14 mouse cellular contexts compared by ENCODE assay signal in the genomic region with DNA sequence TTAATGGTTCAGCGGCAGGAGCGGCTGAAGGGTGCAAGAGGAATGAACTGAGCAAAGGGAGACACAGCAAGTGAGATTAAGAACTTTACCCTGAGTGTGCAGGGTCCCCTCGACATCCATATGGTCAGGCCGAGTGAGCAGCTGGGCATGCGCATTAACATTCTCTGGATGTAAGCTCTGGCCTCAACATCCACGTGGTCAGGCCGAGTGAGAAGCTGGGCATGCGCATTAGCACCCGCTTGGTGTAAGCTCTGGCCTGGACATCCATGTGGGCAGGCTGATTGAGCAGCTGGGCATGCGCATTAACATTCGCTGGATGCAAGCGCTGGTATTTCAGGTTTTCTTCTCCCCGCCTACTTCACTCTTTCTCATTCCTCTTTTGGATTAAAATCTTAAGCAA. TPM values are rescaled to one million over a fixed set of nuclear protein-coding genes. Genes with fewer than 3 reads are reported as not detected.
DNase-seq lines count a peak whose midpoint lies in the region; ATAC-seq lines count a peak whose summit lies in the region.
"Had no signal": no experiment of that assay in that cellular context is flagged by ENCODE, and none has a peak within 500 bp of the region (broad histone marks: within the 10 kb centered on the region; RNA-seq: fewer than 3 reads in every experiment).

No protein-coding gene starts in this region.

- no peak overlapping the region for H3K27ac ChIP-seq in forebrain, embryonic 12.5 days
- no peak overlapping the region for H3K27ac ChIP-seq in forebrain, embryonic 11.5 days (ENCODE audit: low read depth, low read length)

- ATAC-seq in forebrain, embryonic 12.5 days (ENCODE audit: low FRiP score), result peak; percentile 41; the same call in 1 of the 2 replicates
- ATAC-seq in forebrain, embryonic 11.5 days (replicated peaks; ENCODE audit: low FRiP score), result no peak

- H3K4me2 ChIP-seq in forebrain, embryonic 12.5 days, result no peak overlapping the region
- no peak overlapping the region for H3K4me2 ChIP-seq in forebrain, embryonic 11.5 days (ENCODE audit: low read depth, low read length, severe bottlenecking)
- H3K4me2 ChIP-seq: heart, embryonic 11.5 days had no signal

- no peaks in the 10 kb centered on the region for H3K27me3 ChIP-seq in forebrain, embryonic 12.5 days
- H3K27me3 ChIP-seq in forebrain, embryonic 11.5 days (ENCODE audit: control insufficient read depth, insufficient read depth, low read length), result no peaks in the 10 kb centered on the region

- H3K9ac ChIP-seq in forebrain, embryonic 12.5 days, result no peak overlapping the region
- no peak overlapping the region for H3K9ac ChIP-seq in forebrain, embryonic 11.5 days (ENCODE audit: low read length)

- DNase-seq in forebrain, embryonic 11.5 days (ENCODE audit: low spot score), result no peak
- DNase-seq in frontal cortex, postnatal 14 days (ENCODE audit: low spot score in 2 of 2), result peak; percentile 11 to 43
- peak; percentile 37 to 79 for DNase-seq in left cerebral cortex, postnatal 25 days (ENCODE audit: low spot score in 2 of 2)
- DNase-seq in right cerebral cortex, adult 2 months (ENCODE audit: low spot score in 2 of 2), result peak; percentile 49 to 56
- no peak for DNase-seq in gastrocnemius, postnatal 14 days
- no peak for DNase-seq in ovary, adult 18-20 months (ENCODE audit: low spot score)
- DNase-seq in liver, result no peak
- DNase-seq: B cell, adult 2 months had no signal

- no peaks in the 10 kb centered on the region for H3K36me3 ChIP-seq in forebrain, embryonic 12.5 days (replicated peaks)
- no peaks in the 10 kb centered on the region for H3K36me3 ChIP-seq in forebrain, embryonic 11.5 days (ENCODE audit: control insufficient read depth, insufficient read depth, low read length)

- WGBS in forebrain, embryonic 12.5 days, result 77% methylated on average over 13 of the region's 13 CpGs
- 85% methylated on average over 13 of the region's 13 CpGs for WGBS in forebrain, embryonic 11.5 days

- no peaks in the 10 kb centered on the region for H3K9me3 ChIP-seq in forebrain, embryonic 12.5 days
- H3K9me3 ChIP-seq in forebrain, embryonic 11.5 days (ENCODE audit: control insufficient read depth, low read length), result no peaks in the 10 kb centered on the region

- no peak overlapping the region for H3K4me3 ChIP-seq in forebrain, embryonic 12.5 days (replicated peaks)
- no peak overlapping the region for H3K4me3 ChIP-seq in forebrain, embryonic 11.5 days (ENCODE audit: low read depth, low read length)
- H3K4me3 ChIP-seq: megakaryocyte, embryonic 14.5 days had no signal

- intact Hi-C loops in left cerebral cortex, postnatal 25 days (cut with DNase I), result loop anchor here (5.0 kb wide), 1 partner anchor 73 kb away; no protein-coding TSS in a partner anchor
- intact Hi-C loops in gastrocnemius, postnatal 14 days (cut with DNase I; ENCODE audit: low total_unique reads), result no loop called here

- H3K4me1 ChIP-seq in forebrain, embryonic 12.5 days, result peaks cover 10% of the 10 kb centered on the region
- no peaks in the 10 kb centered on the region for H3K4me1 ChIP-seq in forebrain, embryonic 11.5 days (replicated peaks; ENCODE audit: control insufficient read depth, insufficient read depth, low read length)

RNA-seq across cellular contexts. Expression of a gene that starts 12.4 kb away (rescaled TPM):
- polyA plus RNA-seq in forebrain, embryonic 12.5 days (2016; fragmentation: Nextera tagmentation; extraction: Ambion mirVana), result not detected in 2 replicates
- polyA plus RNA-seq in forebrain, embryonic 11.5 days (2014; fragmentation: Nextera tagmentation; extraction: Ambion mirVana), result not detected in 2 replicates
- not detected for total RNA-seq in left cerebral cortex, postnatal 25 days (2021)
- total RNA-seq in gastrocnemius, postnatal 14 days (2021), result under 1 TPM; 0.08 to 0.20 TPM
- total RNA-seq: liver, adult 2 months had no signal
- polyA plus RNA-seq: heart, embryonic 11.5 days; liver, adult 2 months; spleen, adult 2 months had no signal

RNA-seq across cellular contexts. Expression of a gene that starts 25.4 kb away (rescaled TPM):
- polyA plus RNA-seq in forebrain, embryonic 12.5 days (2016; fragmentation: Nextera tagmentation; extraction: Ambion mirVana), result not detected in 2 replicates
- polyA plus RNA-seq in forebrain, embryonic 11.5 days (2014; fragmentation: Nextera tagmentation; extraction: Ambion mirVana), result not detected in 2 replicates
- not detected for total RNA-seq in left cerebral cortex, postnatal 25 days (2021)
- not detected for total RNA-seq in gastrocnemius, postnatal 14 days (2021)
- total RNA-seq: liver, adult 2 months had no signal
- polyA plus RNA-seq: heart, embryonic 11.5 days; kidney, embryonic 14.5 days; liver, adult 2 months; spleen, adult 2 months had no signal

RNA-seq across cellular contexts. Expression of a gene that starts 49.2 kb away (rescaled TPM):
- polyA plus RNA-seq in forebrain, embryonic 12.5 days (2016; fragmentation: Nextera tagmentation; extraction: Ambion mirVana), result 0.19 and 0.28 TPM in 2 replicates
- 0.12 TPM in 1 of 2 replicates, not detected in the other for polyA plus RNA-seq in forebrain, embryonic 11.5 days (2014; fragmentation: Nextera tagmentation; extraction: Ambion mirVana)
- not detected for total RNA-seq in left cerebral cortex, postnatal 25 days (2021)
- under 1 TPM; 0.22 to 0.33 TPM for total RNA-seq in gastrocnemius, postnatal 14 days (2021)

Comparison
In these comparisons a context has a peak if more than half of its experiments do, and no peak if none do; other contexts are left out.
1. DNase-seq: peak in frontal cortex, postnatal 14 days (2 of 2), left cerebral cortex, postnatal 25 days (2 of 2) and right cerebral cortex, adult 2 months (2 of 2); none in forebrain, embryonic 11.5 days (single experiment), gastrocnemius, postnatal 14 days (single experiment), ovary, adult 18-20 months (single experiment) and liver (single experiment).